Mouse (Mus musculus) liver (tissue): ENCODE measurements around the gene Wdfy2.
"Not testable (repeated sequence)": the region's sequence is repeated elsewhere in the genome, so short reads cannot be mapped to it uniquely, and the experiment has no call there.

Experiments used
- DNase-seq: peaks from one replicate; pipeline ENCODE4 v3.0.0-alpha.2; 2020; ENCODE audit warnings: mixed read lengths

The Wdfy2 gene

DNA sequence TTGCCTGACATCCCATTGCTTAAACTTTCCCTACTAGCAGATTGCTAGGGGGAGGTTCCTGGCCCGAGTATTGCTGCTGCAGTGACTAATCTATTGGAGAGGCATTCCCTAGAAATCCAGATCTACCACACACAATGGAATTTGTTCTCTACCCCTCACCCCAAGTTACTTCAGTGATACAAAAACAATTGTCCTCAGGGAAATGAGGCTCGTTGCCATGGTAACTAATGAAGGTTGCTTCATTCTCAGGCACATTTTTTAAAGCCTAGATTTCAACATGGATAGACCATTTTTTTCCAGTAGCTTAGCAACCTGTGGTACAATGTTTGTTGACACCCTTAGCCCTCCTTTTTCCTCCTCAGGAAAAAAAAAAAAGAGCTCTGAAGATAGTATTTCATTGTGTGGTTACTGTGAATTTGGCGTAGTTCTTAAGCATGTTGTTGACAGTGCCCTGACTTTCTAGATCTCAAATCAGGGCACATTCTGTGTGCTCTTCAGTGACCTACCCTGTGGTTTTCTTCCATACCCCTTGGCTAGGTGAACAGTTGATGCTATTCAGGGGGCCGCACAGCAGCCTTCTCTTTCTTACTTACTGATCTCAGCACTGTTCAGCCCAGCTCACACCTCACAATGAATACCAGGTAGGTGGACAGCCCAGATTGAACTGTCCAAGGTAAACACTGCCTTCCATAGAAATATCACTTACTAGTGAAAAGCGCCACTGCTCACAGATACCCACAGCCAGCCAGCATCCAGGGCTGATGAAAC lies 42.8 kb downstream of the Wdfy2 start:
- DNase-seq, result no peak

DNA sequence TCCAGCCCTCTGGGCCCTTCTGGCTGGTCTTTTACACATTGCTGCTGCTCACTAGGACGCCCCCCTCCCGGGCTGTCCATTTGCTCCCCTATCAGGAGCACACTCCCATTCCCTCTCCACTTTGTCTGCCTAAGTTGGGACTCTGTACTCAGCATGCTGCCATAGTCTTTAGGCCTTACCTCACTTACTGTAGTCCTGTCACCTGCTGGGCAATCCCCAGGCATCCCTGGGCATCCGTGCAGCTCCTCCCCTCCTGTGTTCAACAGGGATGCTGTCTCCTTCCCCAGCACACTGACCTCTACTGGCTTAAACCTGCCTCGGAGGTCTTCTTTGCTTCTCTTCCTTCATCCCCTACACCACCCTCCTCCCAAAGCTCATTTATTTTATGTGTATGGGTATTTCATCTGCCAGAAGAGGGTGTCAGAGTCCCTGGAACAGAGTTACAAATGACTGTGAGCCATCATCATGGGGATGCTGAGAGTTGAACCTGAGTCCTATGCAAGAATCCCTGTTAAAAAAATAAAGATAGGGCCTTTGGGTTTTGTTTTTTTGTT lies 44.7 kb downstream of the Wdfy2 start:
- DNase-seq, result no peak

GRCm38 (mm10) chr14:62883551-62883950 lies 46.1 kb downstream of the Wdfy2 start:
- DNase-seq, result no peak

GRCm38 (mm10) chr14:62884171-62884570 lies 46.7 kb downstream of the Wdfy2 start:
- DNase-seq, result no peak

GRCm38 (mm10) chr14:62884639-62885038 lies 47.2 kb downstream of the Wdfy2 start:
- no peak for DNase-seq

GRCm38 (mm10) chr14:62885146-62885545 lies 47.7 kb downstream of the Wdfy2 start:
- DNase-seq, result no peak

DNA sequence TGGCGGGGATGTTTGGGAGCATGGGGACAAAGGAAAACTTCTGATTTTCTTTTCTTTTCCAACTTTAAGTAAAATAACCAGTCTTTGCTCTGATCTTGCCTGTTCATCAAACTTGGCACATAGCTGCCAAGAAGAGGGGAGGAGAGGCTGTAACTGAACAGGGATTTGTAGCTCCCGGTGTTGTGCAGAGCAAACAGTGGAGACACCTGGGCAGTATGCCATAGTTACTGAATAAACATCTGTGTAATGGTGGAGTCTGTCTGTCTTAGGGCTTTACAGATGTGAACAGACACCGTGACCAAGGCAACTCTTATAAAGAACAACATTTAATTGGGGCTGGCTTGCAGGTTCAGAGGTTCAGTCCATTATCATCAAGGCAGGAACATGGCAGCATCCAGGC lies 53.9 kb downstream of the Wdfy2 start:
- no peak for DNase-seq

DNA sequence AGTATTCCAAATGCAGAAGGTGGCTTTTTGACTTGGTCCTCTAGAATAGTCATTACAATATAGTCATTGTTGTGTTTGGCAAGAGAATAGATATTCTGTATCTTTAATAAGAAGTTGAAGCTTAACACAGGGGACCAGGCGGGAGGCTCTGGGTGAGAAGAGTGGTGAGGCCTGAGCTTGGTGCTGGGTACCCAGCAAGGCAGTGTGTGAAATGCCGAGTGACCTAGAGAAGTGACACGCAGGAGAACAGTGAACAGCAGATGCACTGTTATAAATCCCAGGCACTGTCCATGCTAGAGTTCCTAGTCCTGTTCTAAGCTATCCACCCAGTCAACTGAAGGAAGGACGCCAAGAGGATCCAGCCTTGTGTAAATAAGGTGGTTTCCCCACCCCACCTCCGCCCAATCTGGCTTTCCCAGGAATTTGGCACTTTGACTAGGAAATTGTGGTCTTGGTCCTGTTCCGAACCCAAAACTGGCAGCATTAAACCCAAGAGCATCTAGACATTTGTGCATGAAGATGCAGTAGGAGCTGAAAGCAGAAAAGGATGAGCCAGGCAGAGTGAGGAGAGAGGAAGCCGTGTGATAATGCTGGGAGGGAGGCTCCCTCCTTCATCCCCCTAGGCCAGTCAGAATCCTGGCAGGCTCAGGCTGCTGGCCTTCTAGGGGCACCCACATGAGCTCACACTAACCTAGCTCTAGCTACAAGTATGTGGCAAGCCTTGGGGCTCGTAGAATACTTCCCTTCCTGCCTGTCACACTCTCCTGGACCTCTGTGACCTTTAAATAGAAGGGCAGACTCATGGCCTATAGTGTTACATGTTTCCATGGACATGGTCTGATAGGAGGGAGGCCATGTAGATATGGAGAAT lies 55.5 kb downstream of the Wdfy2 start:
- DNase-seq, result no peak

DNA sequence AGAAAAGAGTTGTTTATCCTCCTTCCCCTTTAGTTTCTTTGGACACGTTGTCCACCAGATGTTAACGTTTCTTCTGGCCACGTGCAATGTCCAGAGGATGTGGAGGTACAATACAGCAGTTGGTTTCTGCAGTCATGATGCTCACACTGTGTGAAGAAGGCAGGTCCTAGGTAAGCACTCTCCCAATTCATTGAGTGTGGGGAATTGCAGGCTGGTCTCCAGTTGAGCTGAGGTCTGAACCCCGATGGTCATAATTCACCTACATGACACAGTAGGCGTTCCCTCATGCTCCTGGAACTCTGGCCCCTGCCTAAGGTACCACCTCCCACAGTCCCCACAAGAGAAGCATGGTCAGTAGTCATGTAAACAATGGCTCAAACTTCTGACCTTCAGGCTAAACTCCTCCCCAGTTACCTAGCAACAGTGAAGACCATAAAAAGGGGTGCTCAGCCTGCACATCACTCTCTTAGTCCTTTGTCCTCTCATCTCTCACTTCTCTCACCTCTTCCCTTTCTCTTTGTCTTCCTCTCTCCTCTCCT lies 56.2 kb downstream of the Wdfy2 start:
- DNase-seq, result not testable (repeated sequence)

- no peak for DNase-seq
Measured at GRCm38 (mm10) chr14:62894924-62895840, 57.7 kb downstream of the Wdfy2 start.

DNA sequence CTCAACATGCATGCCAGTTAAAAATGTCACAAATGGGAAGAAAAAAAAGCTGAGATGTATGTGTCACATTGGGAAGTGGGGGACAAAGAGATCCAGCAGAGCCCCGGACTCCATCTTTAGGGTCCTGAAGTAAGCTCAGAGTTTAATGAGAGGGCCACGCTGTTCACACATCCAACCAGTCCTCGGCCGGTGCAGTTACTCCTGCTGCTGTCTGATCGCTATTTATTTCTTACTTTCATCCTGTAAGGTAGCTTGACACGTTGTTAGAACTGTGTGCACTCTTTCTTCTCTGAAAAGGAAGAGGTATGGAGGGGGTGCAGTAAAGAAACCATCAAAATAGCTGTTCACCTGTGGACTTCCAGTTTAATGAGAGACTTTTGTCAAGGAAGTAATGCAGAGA lies 60.6 kb downstream of the Wdfy2 start:
- no peak for DNase-seq

GRCm38 (mm10) chr14:62907888-62908287 lies 70.4 kb downstream of the Wdfy2 start:
- no peak for DNase-seq

- DNase-seq, result no peak
Measured at GRCm38 (mm10) chr14:62908550-62908949, 71.1 kb downstream of the Wdfy2 start.

DNA sequence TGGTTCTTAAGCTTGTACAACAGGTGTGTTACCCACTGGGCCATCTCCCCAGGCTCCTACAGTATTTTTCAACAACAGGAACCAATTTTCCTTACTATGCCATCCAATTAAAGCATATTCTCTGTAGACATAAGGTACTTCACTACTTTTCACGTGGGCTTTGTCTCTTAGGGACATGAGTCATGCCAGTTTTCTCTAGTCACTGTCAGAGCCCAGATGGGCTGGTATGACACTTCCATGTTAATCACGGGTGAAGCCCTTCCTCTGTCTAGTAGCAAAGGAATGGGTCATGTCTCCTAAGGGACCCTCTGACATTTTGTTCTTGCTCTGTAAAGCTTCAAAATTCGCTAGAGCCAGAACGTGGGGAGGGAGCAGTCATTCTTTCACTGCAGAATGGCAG lies 73.4 kb downstream of the Wdfy2 start:
- no peak for DNase-seq

DNA sequence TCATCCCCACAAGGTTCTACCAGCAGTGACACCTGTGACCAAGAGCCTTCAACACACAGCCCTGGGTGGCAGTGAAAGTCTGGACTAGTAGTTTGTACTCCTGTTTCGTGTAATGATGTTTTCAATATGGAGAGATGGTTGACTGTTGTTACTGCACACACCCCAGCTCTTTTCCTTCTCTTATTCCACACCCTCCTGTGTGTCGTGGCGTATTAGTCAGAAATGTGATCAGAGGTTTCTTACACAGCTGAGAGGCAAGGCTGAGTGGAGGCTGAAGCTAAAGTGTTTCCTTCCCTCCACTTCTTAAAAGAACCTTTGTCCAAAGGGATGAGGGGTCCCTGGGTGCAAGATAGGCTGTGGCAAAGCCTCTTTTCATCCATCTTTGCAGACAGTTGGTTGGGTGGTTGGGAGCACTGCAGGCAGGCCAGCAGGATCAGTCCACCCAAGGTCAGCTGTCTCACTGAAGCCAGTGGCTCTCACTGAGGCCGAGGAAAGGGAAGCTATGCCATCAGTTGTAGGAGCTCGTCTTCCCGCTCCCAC lies 77.7 kb downstream of the Wdfy2 start:
- DNase-seq, result no peak

DNA sequence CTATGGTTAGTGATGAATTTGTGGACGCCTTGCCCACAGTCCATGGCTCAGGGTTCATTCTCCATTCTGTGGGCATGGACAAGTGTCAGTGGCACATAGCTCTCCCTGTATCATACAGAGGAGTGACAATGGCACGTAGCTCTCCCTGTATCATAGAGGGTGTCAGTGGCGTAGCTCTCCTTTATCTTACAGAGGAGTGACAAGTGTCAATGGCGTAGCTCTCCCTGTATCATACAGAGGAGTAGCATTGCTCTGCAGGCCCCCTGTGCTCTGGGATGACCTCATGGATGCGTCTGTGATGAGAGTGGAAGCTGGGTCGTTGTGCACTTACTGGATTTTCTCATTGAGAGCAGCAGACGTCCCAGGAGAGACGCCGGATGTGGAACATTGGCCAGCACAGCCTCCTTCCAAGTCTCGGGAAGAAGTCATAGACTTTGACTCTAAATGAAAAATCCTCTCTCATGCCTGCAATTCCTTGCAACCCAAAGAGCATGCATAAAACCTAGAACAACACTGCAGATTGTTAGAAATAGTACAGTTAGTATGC lies 79.1 kb downstream of the Wdfy2 start:
- DNase-seq, result no peak

- no peak for DNase-seq
Measured at GRCm38 (mm10) chr14:62921401-62921800, 83.9 kb downstream of the Wdfy2 start.

- no peak for DNase-seq
Measured at GRCm38 (mm10) chr14:62922637-62923036, 85.2 kb downstream of the Wdfy2 start.

DNA sequence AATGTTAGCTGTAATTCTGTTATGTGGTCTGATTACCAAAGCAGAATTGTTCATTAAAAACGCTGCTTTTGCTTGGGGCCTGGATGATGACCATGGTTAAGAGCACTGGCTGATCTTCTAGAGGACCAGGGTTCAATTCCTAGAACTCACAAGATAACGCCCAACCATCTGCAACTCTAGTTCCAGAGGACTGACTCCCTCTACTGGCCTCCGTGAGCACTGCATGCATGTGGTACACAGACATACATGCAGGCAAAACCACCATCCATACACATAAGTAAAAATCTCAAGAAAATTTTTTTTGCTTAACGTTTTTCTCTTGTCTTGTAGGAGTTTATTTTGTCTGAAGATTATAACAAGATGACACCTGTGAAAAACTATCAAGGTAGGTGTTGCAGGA lies 87.3 kb downstream of the Wdfy2 start:
- peak; percentile 33 for DNase-seq

- DNase-seq, result no peak
Measured at GRCm38 (mm10) chr14:62928101-62928541, 90.6 kb downstream of the Wdfy2 start.

DNA sequence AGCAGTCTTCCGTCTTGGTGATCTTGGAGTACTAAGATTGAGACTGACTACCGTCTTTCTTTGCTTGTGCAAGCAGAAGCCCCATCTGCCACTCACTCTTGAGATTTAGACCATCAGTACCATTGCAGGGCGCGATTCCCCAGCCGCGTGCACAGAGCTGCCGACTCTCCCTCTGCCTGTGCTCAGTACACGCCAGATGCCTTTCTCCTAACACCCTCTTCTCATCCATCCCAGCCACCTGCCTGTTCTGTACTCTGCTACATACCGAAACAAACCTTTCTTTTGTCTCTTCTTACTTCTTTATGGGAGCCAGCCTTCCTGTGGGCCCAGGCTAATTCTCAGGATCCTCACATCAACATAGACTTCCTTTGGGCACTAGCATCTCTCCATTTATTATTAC lies 97.9 kb downstream of the Wdfy2 start:
- DNase-seq, result no peak
